Mouse (Mus musculus) cerebellum, adult 2 months (tissue): Measurements from ENCODE around the gene Atp6v0d1. TPM values are rescaled to one million over a fixed set of nuclear protein-coding genes. Genes with fewer than 3 reads are reported as not detected.

ENCODE experiments used
- DNase-seq, 2 experiments: peaks; one replicate each; pipeline ENCODE4 v3.0.0; 2021
- H3K27ac ChIP-seq: fragments of 200-500 bp; 2 replicates; pipeline ENCODE4 v1.5.1; 2012; ENCODE audit warnings: low read length, control low read depth, inconsistent platforms; ENCODE audit not compliant: insufficient read depth
- H3K27me3 ChIP-seq: fragments of 200-500 bp; 2 replicates; pipeline ENCODE4 v1.6.1; 2012; ENCODE audit warnings: inconsistent platforms, mild to moderate bottlenecking, low read length, moderate library complexity; ENCODE audit not compliant: control insufficient read depth, insufficient read depth
- H3K4me1 ChIP-seq: fragments of 200-500 bp; 2 replicates; pipeline ENCODE4 v1.6.1; 2011; ENCODE audit warnings: low read length; ENCODE audit not compliant: control insufficient read depth, insufficient read depth
- H3K4me3 ChIP-seq: fragments of 200-500 bp; replicated peaks from 2 replicates; pipeline ENCODE3; 2011; ENCODE audit warnings: mild to moderate bottlenecking, low read depth, low read length, control low read depth; ENCODE audit not compliant: insufficient read depth
- CTCF ChIP-seq: fragments of 200-500 bp; IDR thresholded peaks from 2 replicates; pipeline ENCODE4 v1.5.1; 2011; ENCODE audit warnings: low read depth, mild to moderate bottlenecking, control low read depth, low read length, moderate library complexity, borderline replicate concordance; ENCODE audit not compliant: insufficient read depth
- POLR2A ChIP-seq: fragments of 200-500 bp; IDR thresholded peaks from 2 replicates; pipeline ENCODE4 v1.6.1; 2011; ENCODE audit warnings: low read length, control low read depth, borderline replicate concordance; ENCODE audit not compliant: insufficient read depth
- WGBS: fragments of 180-500 bp; shearing (Covaris S2); methylation state at CpG from one replicate; pipeline ENCODE4 v1.1.7; 2018; 5-methylcytosine and 5-hydroxymethylcytosine counted together
- polyA plus RNA-seq: library from polyadenylated mRNA; depleted of rRNA; stranded (reverse); fragments of >200 nt; gene quantifications from 2 replicates; pipeline ENCODE4 v1.2.3, GENCODE M21; 2012

Gene Atp6v0d1
- polyA plus RNA-seq, 1 experiment = 336 TPM

GRCm38 (mm10) chr8:105533439-105533838, 32.4 kb downstream of the Atp6v0d1 start:
- TF ChIP-seq POLR2A = no peak
- Histone ChIP-seq H3K4me3 (no peak overlapping the region), H3K27me3 (no peaks in the 10 kb centered on the region), H3K27ac (no peak overlapping the region; the same call in 1 of the 2 replicates), H3K4me1 (peaks cover 40% of the 10 kb centered on the region)
- DNase-seq = no peak
- WGBS = 0% methylated on average over 2 of the region's 2 CpGs

- TF ChIP-seq POLR2A (no peak), CTCF (peak; percentile 38; the same call in 1 of the 2 replicates)
- 51% methylated on average over 2 of the region's 2 CpGs for WGBS
- Histone ChIP-seq H3K27me3 (no peaks in the 10 kb centered on the region), H3K4me3 (no peak overlapping the region), H3K27ac (no peak overlapping the region), H3K4me1 (peaks cover 31% of the 10 kb centered on the region)
- DNase-seq = no peak
Observed at GRCm38 (mm10) chr8:105531774-105532173, 34.1 kb downstream of the Atp6v0d1 start.

- Histone ChIP-seq H3K4me1 (peaks cover 25% of the 10 kb centered on the region), H3K27ac (no peak overlapping the region), H3K4me3 (no peak overlapping the region), H3K27me3 (no peaks in the 10 kb centered on the region)
- no peak for TF ChIP-seq CTCF
- TF ChIP-seq POLR2A = no peak
- 59% methylated on average over 3 of the region's 3 CpGs for WGBS
- DNase-seq = no peak
Observed at GRCm38 (mm10) chr8:105529271-105529670, 36.6 kb downstream of the Atp6v0d1 start.

GRCm38 (mm10) chr8:105528206-105528605, 37.6 kb downstream of the Atp6v0d1 start:
- WGBS = 65% methylated on average over 1 of the region's 1 CpGs
- DNase-seq = no peak

GRCm38 (mm10) chr8:105527110-105527509, 38.7 kb downstream of the Atp6v0d1 start:
- DNase-seq = no peak
- Histone ChIP-seq H3K27me3 (no peaks in the 10 kb centered on the region), H3K27ac (no peak overlapping the region), H3K4me3 (no peak overlapping the region), H3K4me1 (peaks cover 17% of the 10 kb centered on the region)
- 28% methylated on average over 2 of the region's 2 CpGs for WGBS
- TF ChIP-seq POLR2A (no peak), CTCF (no peak)

More at GRCm38 (mm10) chr8:105528206-105528605, 37.6 kb downstream of the Atp6v0d1 start:
- Histone ChIP-seq H3K27me3 (no peaks in the 10 kb centered on the region), H3K4me3 (no peak overlapping the region), H3K4me1 (peaks cover 17% of the 10 kb centered on the region), H3K27ac (no peak overlapping the region)
- no peak for TF ChIP-seq CTCF
- TF ChIP-seq POLR2A = no peak

- 82% methylated on average over 9 of the region's 9 CpGs for WGBS
- H3K27ac ChIP-seq = no peak overlapping the region
- H3K4me3 ChIP-seq = no peak overlapping the region
- peaks cover 9% of the 10 kb centered on the region for H3K4me1 ChIP-seq
- TF ChIP-seq POLR2A (no peak), CTCF (no peak)
- H3K27me3 ChIP-seq = no peaks in the 10 kb centered on the region
- no peak for DNase-seq
Observed at GRCm38 (mm10) chr8:105522890-105523289, 43.0 kb downstream of the Atp6v0d1 start.

- H3K27ac ChIP-seq = no peak overlapping the region
- WGBS = 62% methylated on average over 21 of the region's 21 CpGs
- no peak for TF ChIP-seq POLR2A
- no peak overlapping the region for H3K4me3 ChIP-seq
- no peak for DNase-seq
- H3K27me3 ChIP-seq = no peaks in the 10 kb centered on the region
- H3K4me1 ChIP-seq = peaks cover 8% of the 10 kb centered on the region
Observed at GRCm38 (mm10) chr8:105521995-105522769, 43.7 kb downstream of the Atp6v0d1 start.

GRCm38 (mm10) chr8:105521061-105521460, 44.8 kb downstream of the Atp6v0d1 start:
- H3K27ac ChIP-seq = no peak overlapping the region
- WGBS = 20% methylated on average over 3 of the region's 3 CpGs
- no peak overlapping the region for H3K4me3 ChIP-seq
- no peaks in the 10 kb centered on the region for H3K27me3 ChIP-seq
- no peak for DNase-seq
- no peak for TF ChIP-seq POLR2A
- TF ChIP-seq CTCF = no peak
- peaks cover 5% of the 10 kb centered on the region; the same call in 1 of the 2 replicates for H3K4me1 ChIP-seq
